Mouse (Mus musculus): ENCODE results near the gene Slc38a4. TPM values are rescaled to one million over a fixed set of nuclear protein-coding genes. Genes with fewer than 3 reads are reported as not detected.

The Slc38a4 gene
- polyA plus RNA-seq, 1 experiment from 2014 or later: 32.8 TPM

GRCm38 (mm10) chr15:97041182-97041581 is 14.6 kb downstream of the Slc38a4 start:
- WGBS: 74% methylated on average over 9 of the region's 9 CpGs
- ATAC-seq: no peak
- Histone ChIP-seq H3K9ac (ENCODE audit: low read depth, low read length) (no peak overlapping the region), H3K4me3 (ENCODE audit: low read length) (no peak overlapping the region), H3K4me1 (ENCODE audit: control insufficient read depth, insufficient read depth, low read length) (no peaks in the 10 kb centered on the region), H3K27ac (ENCODE audit: low read length) (peak overlapping the region; percentile 54), H3K27me3 (replicated peaks; ENCODE audit: control insufficient read depth, insufficient read depth, low read length) (no peaks in the 10 kb centered on the region), H3K36me3 (ENCODE audit: control insufficient read depth, insufficient read depth, low read length) (no peaks in the 10 kb centered on the region), H3K4me2 (ENCODE audit: low read depth, low read length) (no peak overlapping the region), H3K9me3 (ENCODE audit: control insufficient read depth, low read length) (no peaks in the 10 kb centered on the region)

DNA sequence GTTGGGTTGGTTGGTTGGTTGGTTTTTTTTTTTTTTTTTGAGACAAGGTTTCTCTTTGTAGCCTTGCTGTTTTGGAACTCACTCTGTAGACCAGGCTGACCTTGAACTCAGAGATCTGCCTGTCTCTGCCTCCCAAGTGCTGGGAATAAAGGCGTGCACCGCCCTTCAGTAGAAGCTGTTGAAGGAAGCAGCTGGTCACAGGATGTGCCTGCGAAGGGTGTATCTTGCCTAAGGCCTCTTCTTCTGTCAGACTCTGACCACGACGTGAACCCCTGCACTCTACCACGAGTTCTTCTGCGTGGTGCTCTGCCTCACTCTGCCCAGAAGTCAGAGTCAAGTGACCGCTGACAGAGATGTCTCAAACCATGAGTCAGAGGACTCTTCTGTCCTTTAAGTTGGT is 18.0 kb downstream of the Slc38a4 start:
- 90% methylated on average over 8 of the region's 8 CpGs for WGBS
- H3K4me3 ChIP-seq (ENCODE audit: low read length): no peak overlapping the region
- ATAC-seq: no peak

GRCm38 (mm10) chr15:97035892-97036291 is 19.9 kb downstream of the Slc38a4 start:
- Histone ChIP-seq H3K9ac (ENCODE audit: low read depth, low read length) (no peak overlapping the region), H3K27ac (ENCODE audit: low read length) (no peak overlapping the region), H3K4me3 (ENCODE audit: low read length) (no peak overlapping the region), H3K27me3 (replicated peaks; ENCODE audit: control insufficient read depth, insufficient read depth, low read length) (no peaks in the 10 kb centered on the region), H3K4me2 (ENCODE audit: low read depth, low read length) (no peak overlapping the region), H3K36me3 (ENCODE audit: control insufficient read depth, insufficient read depth, low read length) (no peaks in the 10 kb centered on the region), H3K4me1 (ENCODE audit: control insufficient read depth, insufficient read depth, low read length) (peaks cover 4% of the 10 kb centered on the region; the same call in 1 of the 2 replicates), H3K9me3 (ENCODE audit: control insufficient read depth, low read length) (no peaks in the 10 kb centered on the region)
- WGBS: 76% methylated on average over 6 of the region's 6 CpGs
- no peak for ATAC-seq

More for the DNA sequence above, 18.0 kb downstream of the Slc38a4 start:
- H3K36me3 ChIP-seq (ENCODE audit: control insufficient read depth, insufficient read depth, low read length): no peaks in the 10 kb centered on the region
- H3K9ac ChIP-seq (ENCODE audit: low read depth, low read length): no peak overlapping the region
- H3K4me2 ChIP-seq (ENCODE audit: low read depth, low read length): no peak overlapping the region
- no peaks in the 10 kb centered on the region for H3K9me3 ChIP-seq (ENCODE audit: control insufficient read depth, low read length)
- H3K27ac ChIP-seq (ENCODE audit: low read length): no peak overlapping the region
- no peaks in the 10 kb centered on the region for H3K27me3 ChIP-seq (replicated peaks; ENCODE audit: control insufficient read depth, insufficient read depth, low read length)
- H3K4me1 ChIP-seq (ENCODE audit: control insufficient read depth, insufficient read depth, low read length): peaks cover 4% of the 10 kb centered on the region; the same call in 1 of the 2 replicates

DNA sequence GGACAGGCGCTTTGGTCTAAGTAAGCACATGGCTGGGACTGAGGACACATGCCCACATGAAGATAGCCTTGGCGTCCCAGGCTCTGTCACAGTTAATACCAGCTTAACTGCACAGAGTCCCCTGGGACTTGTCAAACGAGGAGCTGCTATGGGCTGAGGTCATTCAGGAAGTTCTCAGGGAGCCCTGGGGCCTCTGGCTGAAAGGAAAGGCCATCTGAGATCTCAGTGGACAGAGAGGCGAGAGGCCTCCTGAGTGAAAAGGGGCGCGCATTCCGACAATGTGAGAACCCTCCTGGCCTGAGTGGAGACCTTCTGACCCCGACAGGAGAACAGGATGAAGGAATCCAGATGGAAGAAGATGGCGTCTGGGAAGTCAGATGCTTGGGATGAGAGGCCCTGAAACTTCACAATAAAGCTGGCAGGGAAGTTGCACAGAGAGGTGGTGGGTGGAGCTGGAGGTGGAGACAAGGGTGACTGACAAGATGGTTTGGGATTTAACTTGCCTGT is 22.2 kb downstream of the Slc38a4 start:
- Histone ChIP-seq H3K9ac (ENCODE audit: low read depth, low read length) (no peak overlapping the region), H3K4me1 (ENCODE audit: control insufficient read depth, insufficient read depth, low read length) (peaks cover 4% of the 10 kb centered on the region; the same call in 1 of the 2 replicates), H3K9me3 (ENCODE audit: control insufficient read depth, low read length) (no peaks in the 10 kb centered on the region), H3K4me2 (ENCODE audit: low read depth, low read length) (no peak overlapping the region), H3K27me3 (replicated peaks; ENCODE audit: control insufficient read depth, insufficient read depth, low read length) (no peaks in the 10 kb centered on the region), H3K36me3 (ENCODE audit: control insufficient read depth, insufficient read depth, low read length) (no peaks in the 10 kb centered on the region), H3K27ac (ENCODE audit: low read length) (no peak overlapping the region; the same call in 1 of the 2 replicates), H3K4me3 (ENCODE audit: low read length) (no peak overlapping the region)
- ATAC-seq: no peak
- WGBS: 49% methylated on average over 9 of the region's 9 CpGs

GRCm38 (mm10) chr15:97031886-97032285 is 23.9 kb downstream of the Slc38a4 start:
- no peaks in the 10 kb centered on the region for H3K9me3 ChIP-seq (ENCODE audit: control insufficient read depth, low read length)
- no peaks in the 10 kb centered on the region for H3K36me3 ChIP-seq (ENCODE audit: control insufficient read depth, insufficient read depth, low read length)
- H3K27ac ChIP-seq (ENCODE audit: low read length): no peak overlapping the region
- no peaks in the 10 kb centered on the region for H3K27me3 ChIP-seq (replicated peaks; ENCODE audit: control insufficient read depth, insufficient read depth, low read length)
- ATAC-seq: no peak
- no peak overlapping the region for H3K9ac ChIP-seq (ENCODE audit: low read depth, low read length)
- no peak overlapping the region for H3K4me3 ChIP-seq (ENCODE audit: low read length)
- peaks cover 4% of the 10 kb centered on the region; the same call in 1 of the 2 replicates for H3K4me1 ChIP-seq (ENCODE audit: control insufficient read depth, insufficient read depth, low read length)
- H3K4me2 ChIP-seq (ENCODE audit: low read depth, low read length): no peak overlapping the region
- 82% methylated on average over 5 of the region's 5 CpGs for WGBS

DNA sequence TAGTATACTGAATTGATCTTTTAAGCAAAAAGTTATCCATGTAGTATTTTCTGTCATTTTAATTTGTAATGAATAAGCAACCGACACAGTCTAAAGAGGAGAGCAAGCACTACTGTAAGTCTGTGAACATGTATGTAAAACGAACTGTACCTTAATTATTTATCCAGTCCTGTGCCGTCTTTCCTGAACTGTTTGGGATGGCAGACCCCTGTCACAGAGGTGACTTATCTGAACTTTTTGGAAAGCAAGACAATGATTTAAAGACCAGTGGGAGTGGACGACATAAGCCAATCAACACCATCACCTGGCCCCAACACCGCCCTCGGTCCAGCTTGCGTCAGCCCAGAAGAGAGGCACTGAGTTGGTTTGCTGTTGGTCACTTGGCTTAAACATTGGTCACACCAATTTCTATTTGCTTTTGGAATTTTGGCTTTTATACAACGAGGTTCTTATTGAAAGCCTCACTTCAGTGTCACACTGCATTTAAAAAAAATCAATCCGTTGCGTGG is 24.7 kb downstream of the Slc38a4 start:
- H3K27me3 ChIP-seq (replicated peaks; ENCODE audit: control insufficient read depth, insufficient read depth, low read length): no peaks in the 10 kb centered on the region
- no peaks in the 10 kb centered on the region for H3K9me3 ChIP-seq (ENCODE audit: control insufficient read depth, low read length)
- no peak overlapping the region for H3K27ac ChIP-seq (ENCODE audit: low read length)
- H3K9ac ChIP-seq (ENCODE audit: low read depth, low read length): no peak overlapping the region
- H3K4me3 ChIP-seq (ENCODE audit: low read length): no peak overlapping the region
- 89% methylated on average over 10 of the region's 10 CpGs for WGBS
- peaks cover 4% of the 10 kb centered on the region; the same call in 1 of the 2 replicates for H3K4me1 ChIP-seq (ENCODE audit: control insufficient read depth, insufficient read depth, low read length)
- no peak for ATAC-seq
- H3K4me2 ChIP-seq (ENCODE audit: low read depth, low read length): no peak overlapping the region
- H3K36me3 ChIP-seq (ENCODE audit: control insufficient read depth, insufficient read depth, low read length): no peaks in the 10 kb centered on the region

DNA sequence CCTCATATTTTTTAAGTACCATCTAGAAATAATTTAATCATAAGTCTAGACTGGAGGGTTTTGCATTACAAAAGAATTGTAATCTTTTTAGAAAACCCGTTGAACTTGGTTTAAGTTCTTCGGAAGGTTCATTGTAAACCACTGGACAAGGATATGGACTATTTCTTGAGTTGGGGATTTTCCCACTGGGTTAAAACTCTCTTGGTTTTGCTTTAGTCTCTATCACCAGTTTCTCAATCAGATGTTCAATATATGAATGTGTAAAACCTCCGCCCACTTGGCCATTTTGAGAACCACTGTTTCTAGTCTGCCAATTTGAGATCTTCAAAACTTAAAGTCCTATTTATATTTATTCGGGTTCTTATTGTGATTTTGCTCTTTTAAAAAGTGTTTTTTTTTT is 25.6 kb downstream of the Slc38a4 start:
- Histone ChIP-seq H3K9ac (ENCODE audit: low read depth, low read length) (no peak overlapping the region), H3K9me3 (ENCODE audit: control insufficient read depth, low read length) (no peaks in the 10 kb centered on the region), H3K27me3 (replicated peaks; ENCODE audit: control insufficient read depth, insufficient read depth, low read length) (no peaks in the 10 kb centered on the region), H3K4me2 (ENCODE audit: low read depth, low read length) (no peak overlapping the region), H3K27ac (ENCODE audit: low read length) (no peak overlapping the region), H3K36me3 (ENCODE audit: control insufficient read depth, insufficient read depth, low read length) (no peaks in the 10 kb centered on the region), H3K4me3 (ENCODE audit: low read length) (no peak overlapping the region), H3K4me1 (ENCODE audit: control insufficient read depth, insufficient read depth, low read length) (peaks cover 4% of the 10 kb centered on the region; the same call in 1 of the 2 replicates)
- ATAC-seq: no peak
- 91% methylated on average over 4 of the region's 4 CpGs for WGBS

- H3K36me3 ChIP-seq (ENCODE audit: control insufficient read depth, insufficient read depth, low read length): no peaks in the 10 kb centered on the region
- WGBS: 84% methylated on average over 9 of the region's 9 CpGs
These were observed 26.5 kb downstream of the Slc38a4 start for GRCm38 (mm10) chr15:97029064-97029791.

GRCm38 (mm10) chr15:97028651-97029050 is 27.1 kb downstream of the Slc38a4 start:
- Histone ChIP-seq H3K9ac (ENCODE audit: low read depth, low read length) (no peak overlapping the region), H3K9me3 (ENCODE audit: control insufficient read depth, low read length) (no peaks in the 10 kb centered on the region), H3K4me1 (ENCODE audit: control insufficient read depth, insufficient read depth, low read length) (peaks cover 4% of the 10 kb centered on the region; the same call in 1 of the 2 replicates), H3K27ac (ENCODE audit: low read length) (no peak overlapping the region), H3K4me3 (ENCODE audit: low read length) (no peak overlapping the region), H3K4me2 (ENCODE audit: low read depth, low read length) (no peak overlapping the region), H3K36me3 (ENCODE audit: control insufficient read depth, insufficient read depth, low read length) (no peaks in the 10 kb centered on the region), H3K27me3 (replicated peaks; ENCODE audit: control insufficient read depth, insufficient read depth, low read length) (no peaks in the 10 kb centered on the region)
- no peak for ATAC-seq
- WGBS: 64% methylated on average over 11 of the region's 11 CpGs

More at GRCm38 (mm10) chr15:97029064-97029791, 26.5 kb downstream of the Slc38a4 start:
- H3K9ac ChIP-seq (ENCODE audit: low read depth, low read length): no peak overlapping the region
- H3K4me3 ChIP-seq (ENCODE audit: low read length): no peak overlapping the region
- ATAC-seq: no peak
- H3K27ac ChIP-seq (ENCODE audit: low read length): no peak overlapping the region
- H3K27me3 ChIP-seq (replicated peaks; ENCODE audit: control insufficient read depth, insufficient read depth, low read length): no peaks in the 10 kb centered on the region
- no peaks in the 10 kb centered on the region for H3K9me3 ChIP-seq (ENCODE audit: control insufficient read depth, low read length)
- peaks cover 4% of the 10 kb centered on the region; the same call in 1 of the 2 replicates for H3K4me1 ChIP-seq (ENCODE audit: control insufficient read depth, insufficient read depth, low read length)
- H3K4me2 ChIP-seq (ENCODE audit: low read depth, low read length): no peak overlapping the region
